Mouse (Mus musculus): ENCODE results near the gene Gns.

- TF ChIP-seq POLR2A (IDR thresholded peaks at IDR 0.05; ENCODE audit: extremely low read depth, insufficient read depth, low read length) (no peak), CTCF (IDR thresholded peaks at IDR 0.05; ENCODE audit: low read depth, low read length) (no peak)
Measured at GRCm38 (mm10) chr10:121386347-121386746, 21.5 kb downstream of the Gns start.

All from liver, adult 2 months (tissue).